Mouse (Mus musculus): ENCODE measurements around the gene Bahcc1.

Bahcc1 gene

DNA sequence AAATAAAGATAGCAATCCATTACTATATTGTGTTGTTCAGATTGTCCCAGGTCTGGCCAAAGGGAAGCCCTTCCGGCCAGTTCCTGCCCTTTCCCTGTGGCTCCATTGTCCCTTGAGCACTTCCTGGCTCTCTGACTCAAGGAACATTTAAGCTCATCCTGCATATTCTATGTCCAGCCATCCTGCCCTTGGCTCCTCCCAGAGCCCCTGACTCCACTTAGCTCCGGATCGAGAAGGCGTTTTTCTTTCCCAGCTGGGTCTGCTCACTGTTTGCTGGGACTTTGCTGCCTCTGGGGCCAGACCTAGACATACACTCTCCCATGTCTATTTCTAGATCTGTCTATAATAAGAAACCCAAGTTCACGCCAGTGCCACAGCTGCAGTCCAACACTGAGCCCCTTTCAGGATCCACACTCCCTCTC, 26.1 kb upstream of the Bahcc1 start:
- DNase-seq (ENCODE audit: low spot score), result no peak

DNA sequence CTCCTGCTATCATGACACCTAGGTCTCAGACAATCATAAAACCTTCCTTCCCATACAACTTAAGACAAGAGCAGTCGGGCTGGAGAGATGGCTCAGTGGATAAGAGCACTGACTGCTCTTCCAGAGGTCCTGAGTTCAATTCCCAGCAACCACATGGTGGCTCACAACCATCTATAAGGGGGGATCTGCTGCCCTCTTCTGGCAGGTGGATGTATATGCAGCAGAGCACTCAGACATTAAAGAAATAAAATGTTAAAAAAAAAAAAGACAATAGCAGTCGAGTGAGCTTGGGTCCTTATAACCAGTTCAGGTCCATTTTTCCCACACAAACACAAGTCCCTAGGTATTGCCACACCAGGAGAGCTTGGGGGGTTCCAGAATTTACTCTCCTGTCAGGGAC, 23.9 kb upstream of the Bahcc1 start:
- DNase-seq (ENCODE audit: low spot score), result no peak

GRCm38 (mm10) chr11:120209462-120209861, 23.3 kb upstream of the Bahcc1 start:
- no peak for DNase-seq (ENCODE audit: low spot score)

- DNase-seq (ENCODE audit: low spot score), result no peak
Observed at GRCm38 (mm10) chr11:120215726-120216241, 17.0 kb upstream of the Bahcc1 start.

DNA sequence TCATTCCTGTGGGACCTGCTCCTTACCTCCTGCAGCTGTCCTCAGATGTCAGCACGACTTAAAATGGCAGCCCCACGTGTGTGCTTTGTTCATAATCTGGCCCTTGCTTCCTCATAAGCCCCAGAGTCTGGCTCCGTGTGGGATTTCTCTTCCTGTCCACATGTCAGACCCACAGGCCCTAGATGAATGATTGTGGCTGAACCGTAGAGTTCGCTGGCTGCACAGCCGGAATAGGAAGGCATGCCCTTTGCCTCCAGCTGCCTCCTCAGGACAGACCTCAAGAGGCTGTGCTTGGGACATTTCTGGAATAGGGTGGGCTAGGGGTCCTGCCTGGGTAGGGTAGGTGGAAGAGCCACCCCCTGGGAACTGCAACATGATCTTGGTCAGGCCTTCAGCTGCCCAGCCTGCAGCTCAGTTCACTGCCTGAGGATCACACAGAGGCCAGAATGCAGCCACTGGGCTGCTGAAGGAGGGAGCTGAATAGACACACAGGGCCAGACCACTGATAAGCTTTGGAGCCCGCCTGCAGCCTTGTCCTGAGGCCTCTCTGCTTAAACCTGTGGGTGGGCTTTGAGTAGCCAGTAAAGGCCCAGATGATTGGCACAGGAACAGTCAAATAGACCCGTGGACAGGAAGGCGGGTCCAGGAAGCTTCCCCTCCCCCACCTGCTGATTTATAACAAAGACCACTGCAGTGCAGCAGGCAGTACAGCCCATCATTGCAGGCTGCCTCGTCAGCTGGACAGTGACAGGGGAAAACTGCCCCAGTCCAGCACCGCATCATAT, 16.0 kb upstream of the Bahcc1 start:
- no peak for DNase-seq (ENCODE audit: low spot score)

DNA sequence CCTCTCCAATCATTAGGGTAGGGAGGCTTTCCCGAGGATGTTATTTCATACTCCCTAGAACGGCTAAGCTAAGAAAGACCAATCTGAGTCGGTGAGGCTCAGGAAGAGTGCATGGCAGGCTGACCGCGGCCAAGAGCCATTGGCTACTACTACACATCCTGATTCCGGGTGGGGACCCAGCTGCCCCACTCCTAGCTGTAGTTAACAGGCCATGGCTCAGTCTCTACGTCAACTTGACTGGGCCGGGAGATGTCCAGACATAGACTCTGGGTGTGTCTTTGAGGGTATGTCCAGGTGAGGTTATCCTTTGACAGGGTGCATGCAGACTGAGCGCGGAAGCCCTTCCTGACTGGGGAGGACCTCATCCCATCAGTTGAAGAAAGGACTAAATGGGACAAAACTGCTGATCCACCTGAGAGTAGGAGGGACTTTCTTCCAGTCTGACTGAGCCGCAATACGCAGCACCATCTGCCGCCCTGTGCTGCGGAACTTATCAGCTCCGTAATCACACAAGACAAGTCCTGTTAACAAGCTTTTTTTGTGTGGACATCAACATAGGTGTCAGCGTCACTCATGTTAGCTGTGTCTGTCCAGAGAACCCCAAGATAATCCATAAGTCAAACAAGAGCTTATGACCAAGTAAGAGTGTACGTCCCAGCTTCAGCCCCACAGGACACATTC, 14.4 kb upstream of the Bahcc1 start:
- DNase-seq (ENCODE audit: low spot score), result no peak

DNA sequence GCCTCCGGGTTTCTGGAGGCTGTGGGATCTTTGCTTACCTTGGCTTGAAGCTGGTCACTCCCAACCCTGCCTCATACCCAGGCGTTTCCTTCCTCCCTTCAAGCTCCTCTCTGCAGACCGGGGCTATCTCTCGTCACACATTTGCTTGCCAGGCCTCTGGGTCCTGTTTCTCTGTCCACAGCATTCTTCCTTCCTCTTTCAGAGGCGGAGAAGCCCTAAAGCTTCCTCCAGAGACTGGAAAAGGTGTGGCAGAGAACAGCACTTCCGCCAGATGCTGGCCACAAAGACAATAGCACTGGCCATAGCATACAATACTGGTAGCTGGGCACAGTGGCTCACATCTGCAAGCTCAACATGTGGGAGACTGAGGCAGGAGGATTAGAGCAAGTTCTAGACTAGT, 13.8 kb upstream of the Bahcc1 start:
- DNase-seq (ENCODE audit: low spot score), result no peak

GRCm38 (mm10) chr11:120219916-120220522, 12.7 kb upstream of the Bahcc1 start:
- DNase-seq (ENCODE audit: low spot score), result no peak

- no peak for DNase-seq (ENCODE audit: low spot score)
Observed at GRCm38 (mm10) chr11:120220963-120221827, 11.6 kb upstream of the Bahcc1 start.

DNA sequence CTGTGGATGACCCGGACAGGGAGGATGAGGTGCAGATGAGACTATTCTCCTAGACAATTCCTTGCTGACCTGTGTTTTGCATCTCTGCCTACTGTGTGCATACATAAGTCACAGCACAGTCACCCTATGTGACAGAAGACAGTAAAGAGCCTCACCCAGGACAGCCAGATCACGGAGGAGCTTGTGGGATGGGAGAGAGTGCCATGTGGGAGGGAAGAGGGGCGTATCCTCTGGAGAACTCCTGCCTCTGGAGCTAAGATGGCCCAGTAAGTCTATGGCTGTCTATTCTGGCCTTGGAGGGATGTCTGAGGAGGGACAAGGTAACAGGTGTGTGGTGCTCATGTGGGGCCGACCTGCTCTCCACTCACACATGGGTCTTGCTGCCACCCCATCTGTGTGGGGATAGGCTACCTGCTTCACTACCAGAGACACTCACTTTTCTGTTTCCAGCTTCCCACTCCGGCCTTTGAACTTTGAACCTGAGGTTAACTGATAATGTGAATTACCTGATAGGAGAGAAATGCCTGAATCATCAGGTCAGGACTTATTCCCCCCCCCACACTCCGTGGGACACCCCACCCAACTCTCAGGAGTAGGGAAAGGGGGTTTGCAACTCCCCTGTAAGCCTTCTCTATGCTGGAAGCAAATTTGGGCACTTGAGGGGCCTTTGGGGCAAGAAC, 10.2 kb upstream of the Bahcc1 start:
- no peak for DNase-seq (ENCODE audit: low spot score)

DNA sequence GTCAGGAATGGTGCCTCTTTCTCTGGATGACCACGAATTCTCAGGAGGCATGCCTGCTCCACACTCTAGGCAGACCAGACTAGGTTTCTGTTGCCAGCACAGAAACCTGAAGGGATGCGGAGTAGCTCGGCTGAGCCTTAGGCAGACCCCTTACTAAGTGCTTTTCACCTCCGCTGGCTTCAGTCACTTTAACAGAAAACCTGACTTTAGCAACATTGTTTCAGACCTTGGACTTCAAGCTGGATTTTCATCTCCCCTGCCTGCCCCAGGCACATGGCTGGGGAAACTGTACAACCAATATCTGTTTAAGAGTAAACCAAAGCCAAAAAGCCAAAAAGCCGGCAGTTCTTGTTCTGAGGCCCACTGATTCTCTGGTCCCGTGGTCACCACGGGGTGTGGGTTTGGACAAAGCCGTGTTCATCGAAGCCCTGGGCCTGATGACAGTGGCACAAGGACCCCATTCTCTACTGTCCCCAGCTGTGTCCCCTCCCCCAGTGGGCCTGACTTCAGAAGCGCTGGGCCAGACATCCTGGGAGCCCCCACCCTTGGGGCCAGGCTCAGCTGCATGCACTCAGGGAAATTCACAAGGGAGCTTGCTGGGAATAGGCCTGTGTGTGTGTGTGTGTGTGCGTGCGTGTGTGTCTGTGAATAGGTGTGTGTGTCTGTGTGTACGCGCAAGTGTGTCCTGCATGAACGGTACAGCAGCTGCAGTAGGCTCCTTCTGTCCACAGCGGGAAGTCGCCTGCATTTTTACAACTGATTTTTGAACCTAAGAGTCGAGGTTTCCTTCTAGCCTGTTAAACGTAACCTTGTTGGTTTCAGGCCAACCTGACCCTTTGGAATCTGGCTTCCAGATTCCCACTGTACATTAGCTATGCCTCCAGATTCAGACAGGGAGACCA, 8.9 kb upstream of the Bahcc1 start:
- no peak for DNase-seq (ENCODE audit: low spot score)

DNA sequence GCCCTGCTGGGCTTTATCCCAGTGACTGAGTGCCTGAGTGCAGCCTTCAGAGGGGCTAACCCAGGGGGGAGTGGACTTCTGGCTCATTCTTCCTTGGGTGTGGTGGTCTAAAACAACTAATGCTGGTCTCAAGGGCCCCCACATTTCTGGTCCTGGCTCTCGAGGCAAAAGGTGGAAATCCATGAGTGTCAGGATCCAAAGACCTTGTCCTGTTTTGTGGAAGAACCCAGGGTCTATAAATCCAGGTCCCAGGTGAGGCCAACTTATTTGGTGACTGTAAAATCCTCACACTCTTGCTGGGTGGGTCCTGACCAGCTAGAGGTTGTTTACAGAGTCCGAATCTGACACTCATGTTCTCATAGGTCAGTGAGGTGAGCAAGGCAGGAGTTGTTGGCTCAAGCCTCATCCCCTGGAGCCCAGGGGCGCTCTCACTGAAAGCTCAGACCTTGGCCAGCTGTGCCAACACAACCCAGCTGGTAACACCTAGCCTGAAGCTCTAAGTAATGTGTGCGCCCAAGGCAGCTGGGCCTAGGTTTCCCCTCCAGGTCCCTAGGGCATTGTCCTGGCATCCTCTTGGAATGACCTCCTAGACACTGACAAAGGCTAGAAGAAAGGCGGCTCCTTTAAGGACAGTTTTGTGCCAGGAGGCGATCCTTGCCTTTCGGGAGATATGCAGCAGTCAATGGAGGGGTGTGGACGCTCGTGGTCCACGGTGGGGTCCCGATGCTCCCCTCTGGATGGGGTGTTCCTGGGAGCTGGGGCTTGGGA, 8.1 kb upstream of the Bahcc1 start:
- no peak for DNase-seq (ENCODE audit: low spot score)

DNA sequence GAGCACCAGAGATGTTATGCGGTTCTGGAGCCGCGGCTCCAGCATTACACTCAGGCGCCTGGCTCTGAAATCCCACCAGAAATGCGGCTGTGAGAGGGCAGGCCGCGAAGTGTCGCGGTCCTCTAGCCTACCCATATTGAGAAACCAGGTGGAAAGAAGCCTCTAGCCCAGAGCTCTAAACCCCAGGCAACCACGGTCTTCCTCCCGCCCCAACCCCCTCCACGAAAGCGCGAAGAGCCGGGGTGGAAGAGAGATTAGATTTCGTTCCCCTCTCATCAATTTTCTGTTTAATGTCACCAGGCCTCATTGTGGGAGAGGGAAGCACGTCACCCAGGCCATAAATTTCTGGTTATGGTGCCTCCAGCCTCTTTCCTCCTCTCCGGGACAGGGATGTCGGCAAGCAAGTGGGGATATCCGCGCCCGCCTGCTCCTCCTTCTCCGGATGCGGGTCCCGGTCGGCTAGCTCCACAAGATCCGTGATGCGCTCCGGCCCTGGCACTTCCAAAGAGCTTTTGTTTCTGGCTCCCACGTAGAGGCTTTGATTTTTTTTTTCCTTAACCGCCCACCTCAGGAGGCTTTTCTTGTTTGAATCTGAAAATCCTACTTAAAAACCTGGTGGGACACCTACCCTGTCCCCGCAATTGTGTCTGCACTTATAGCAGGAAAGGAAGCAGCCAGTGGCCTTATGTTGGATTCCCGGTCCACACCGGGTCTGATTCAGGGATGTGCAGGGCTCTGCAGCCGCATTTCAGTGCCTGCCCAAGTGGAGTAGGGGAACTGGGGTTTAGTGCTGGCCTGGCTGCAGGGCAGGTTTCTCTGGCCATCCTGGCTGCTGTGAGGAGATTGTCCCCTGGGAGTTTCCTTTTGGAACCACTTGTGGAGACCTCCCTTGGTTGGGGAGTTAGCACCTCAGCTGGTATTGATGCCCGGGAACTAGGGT, 7.2 kb upstream of the Bahcc1 start:
- no peak for DNase-seq (ENCODE audit: low spot score)

DNA sequence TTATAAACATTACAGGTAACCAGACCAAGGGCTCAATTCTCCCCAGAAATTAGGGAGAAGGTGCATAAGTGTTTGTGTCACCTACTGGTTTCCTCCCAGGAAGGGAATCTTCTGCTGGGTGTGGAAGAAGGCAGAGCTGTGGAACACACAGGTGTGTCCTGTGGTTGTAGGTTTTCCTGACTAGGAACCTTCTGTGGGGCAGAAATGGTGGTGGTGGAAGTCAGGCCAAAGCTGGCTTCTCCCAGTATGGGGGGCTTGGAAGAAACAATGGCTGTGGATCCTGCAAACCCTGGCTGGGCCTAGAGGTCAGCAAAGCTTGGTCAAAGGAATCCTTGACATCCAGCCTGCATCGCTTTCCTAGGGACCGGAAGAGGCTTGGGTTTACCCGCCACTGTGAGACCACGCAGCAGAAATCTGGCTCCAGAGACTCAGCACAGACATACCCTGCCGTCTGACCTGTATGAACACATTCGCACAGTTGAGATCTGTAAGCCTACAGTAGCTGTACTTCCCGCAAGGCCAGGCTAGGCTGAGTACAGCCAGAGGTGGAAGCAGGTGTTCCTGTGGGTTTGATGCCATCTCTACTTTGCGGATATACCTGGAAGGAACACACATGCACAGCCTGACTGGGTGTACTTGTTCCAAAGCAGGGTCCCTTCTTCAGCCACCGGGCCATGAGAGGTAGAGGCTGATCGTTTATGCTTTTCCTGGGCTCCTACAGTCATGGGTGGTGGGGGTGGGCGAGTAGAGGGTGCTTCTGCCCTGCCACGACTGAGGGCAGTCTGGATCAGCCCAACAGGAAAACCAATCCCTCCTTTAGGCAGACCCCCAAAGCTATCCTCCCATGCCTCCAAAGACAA, 6.1 kb upstream of the Bahcc1 start:
- no peak for DNase-seq (ENCODE audit: low spot score)

GRCm38 (mm10) chr11:120227571-120228051, 5.1 kb upstream of the Bahcc1 start:
- no peak for DNase-seq (ENCODE audit: low spot score)

DNA sequence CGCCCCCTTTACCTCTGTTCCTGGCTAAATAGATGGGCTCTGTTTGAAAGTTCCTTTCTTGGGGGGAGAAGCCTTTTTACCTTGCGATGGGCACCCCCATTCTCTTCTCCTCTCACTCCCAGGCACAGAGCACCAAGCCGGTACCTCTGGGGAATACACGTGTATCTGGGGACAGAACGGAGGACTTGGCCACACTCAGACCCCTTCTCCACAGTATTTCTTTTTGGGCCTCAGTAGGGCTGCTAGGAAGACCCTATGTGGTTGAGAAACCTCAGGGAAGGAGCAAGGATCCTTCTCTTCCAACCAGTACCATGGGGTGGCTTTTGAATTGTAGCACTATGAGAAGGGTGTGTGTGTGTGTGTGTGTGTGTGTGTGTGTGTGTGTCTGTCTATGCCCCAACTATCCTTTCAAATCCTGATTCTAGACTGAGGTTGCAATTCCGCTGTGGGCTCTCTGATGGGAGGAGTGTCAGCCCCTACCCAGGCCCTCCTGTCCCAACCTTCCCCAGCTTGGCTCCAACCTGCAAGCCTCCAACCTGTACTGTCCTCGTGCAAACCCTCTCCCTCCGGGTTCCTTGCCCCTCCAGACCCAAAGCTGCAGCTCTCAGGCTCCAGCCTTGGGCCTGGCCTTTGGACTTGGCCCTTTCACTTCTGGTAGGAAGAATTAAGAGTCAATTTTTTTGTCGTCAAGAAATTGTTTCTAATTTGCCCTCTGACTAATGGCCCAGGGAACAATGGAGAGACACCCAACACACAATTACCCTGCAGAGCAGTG, 4.4 kb upstream of the Bahcc1 start:
- DNase-seq (ENCODE audit: low spot score), result no peak

Measured in ovary, postnatal 14 days (tissue).